In the genomic region with DNA sequence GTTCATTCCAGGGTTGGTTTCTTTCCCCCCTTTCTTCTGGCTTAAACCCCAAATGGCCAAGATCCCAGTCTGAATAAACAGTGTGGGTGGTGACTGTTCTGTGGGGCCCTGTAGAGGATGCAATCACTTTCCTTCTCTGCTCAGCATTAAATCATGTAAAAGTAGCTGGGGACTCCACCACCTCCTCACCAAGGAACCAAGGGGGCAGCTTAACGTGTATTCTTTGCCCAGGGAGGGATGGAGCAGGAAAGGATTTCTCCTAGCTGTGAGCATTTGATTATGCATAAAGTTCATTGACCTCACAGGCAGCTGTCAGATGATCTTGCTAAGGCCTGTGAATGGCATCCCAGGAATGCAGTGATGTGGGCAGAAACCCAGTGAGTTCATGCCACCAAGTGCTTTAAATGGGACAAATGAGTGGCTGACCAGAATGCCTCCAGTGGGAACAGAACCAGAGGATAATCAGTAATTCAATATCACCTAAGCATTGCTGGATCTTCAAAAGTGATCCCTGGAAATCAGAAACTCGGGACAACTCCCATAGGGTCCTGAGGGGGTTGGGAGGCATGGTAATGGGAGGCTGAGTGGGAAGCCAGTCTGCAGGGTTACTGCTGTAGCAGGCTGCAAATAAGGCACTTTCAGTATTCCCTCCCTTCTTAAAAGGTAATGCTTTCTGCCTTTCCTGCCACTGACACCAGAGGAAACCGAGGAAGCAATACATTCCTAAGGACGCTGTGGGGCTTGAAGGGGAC, we compare ENCODE assay signal across 8 mouse cellular contexts.
DNase-seq lines count a peak whose midpoint lies in the region; ATAC-seq and TF ChIP-seq lines count a peak whose summit lies in the region.

No protein-coding gene starts in this region.

- H3K27ac ChIP-seq in left cerebral cortex, adult 2 months, result peak overlapping the region; percentile 53
- peak overlapping the region; percentile 53; the same call in 1 of the 2 replicates for H3K27ac ChIP-seq in forebrain, embryonic 12.5 days

- no peaks in the 10 kb centered on the region for H3K36me3 ChIP-seq in forebrain, embryonic 12.5 days (replicated peaks)

- peaks cover 22% of the 10 kb centered on the region for H3K4me1 ChIP-seq in forebrain, embryonic 12.5 days

- WGBS in forebrain, embryonic 12.5 days, result 17% methylated on average over 4 of the region's 4 CpGs

- no peak for TF ChIP-seq CTCF in left cerebral cortex, adult 2 months (IDR thresholded peaks at IDR 0.05)

- intact Hi-C loops in left cerebral cortex, adult 2 months (cut with DNase I), result loop anchor here (2.0 kb wide), 1 partner anchor 83 kb away; no protein-coding TSS in a partner anchor
- intact Hi-C loops in left cerebral cortex, postnatal 14 days (cut with DNase I), result loop anchor here (5.0 kb wide), 1 partner anchor 82 kb away; a partner anchor contains a TSS
- intact Hi-C loops in heart, postnatal 25 days (cut with DNase I), result loop anchor here (2.0 to 5.0 kb wide), 2 partner anchors 83 to 88 kb away; no protein-coding TSS in a partner anchor
- intact Hi-C loops in left cerebral cortex, postnatal 10 days (cut with DNase I), result loop anchor here (5.0 kb wide), 1 partner anchor 82 kb away; a partner anchor contains a TSS

- no peak for DNase-seq in left cerebral cortex, adult 2 months (ENCODE audit: extremely low spot score in 1 of 2, low spot score in 2 of 2)
- no peak for DNase-seq in left cerebral cortex, postnatal 14 days (ENCODE audit: low spot score in 2 of 2)
- peak; percentile 19 for DNase-seq in heart, postnatal 25 days (ENCODE audit: low spot score)
- DNase-seq in kidney, postnatal 36 days, result peak; percentile 74 to 89
- peak; percentile 33 for DNase-seq in neural tube, embryonic 10.5 days (ENCODE audit: extremely low spot score, low spot score)
- DNase-seq in left cerebral cortex, postnatal 10 days (ENCODE audit: extremely low spot score in 1 of 2, low spot score in 2 of 2), result no peak
- DNase-seq in thymus, postnatal 0 days (ENCODE audit: low spot score), result no peak

- no peak overlapping the region for H3K4me2 ChIP-seq in forebrain, embryonic 12.5 days

- H3K9ac ChIP-seq in forebrain, embryonic 12.5 days, result no peak overlapping the region

- no peaks in the 10 kb centered on the region for H3K9me3 ChIP-seq in forebrain, embryonic 12.5 days

- ATAC-seq in forebrain, embryonic 12.5 days (ENCODE audit: low FRiP score), result peak; percentile 64; the same call in 1 of the 2 replicates

- no peaks in the 10 kb centered on the region for H3K27me3 ChIP-seq in forebrain, embryonic 12.5 days

- H3K4me3 ChIP-seq in left cerebral cortex, adult 2 months, result no peak overlapping the region
- no peak overlapping the region for H3K4me3 ChIP-seq in forebrain, embryonic 12.5 days (replicated peaks)

Comparison
In these comparisons a context has a peak if more than half of its experiments do, and no peak if none do; other contexts are left out.
1. DNase-seq: peak in heart, postnatal 25 days (single experiment), kidney, postnatal 36 days (2 of 2) and neural tube, embryonic 10.5 days (single experiment); none in left cerebral cortex, adult 2 months (0 of 2), left cerebral cortex, postnatal 14 days (0 of 2), left cerebral cortex, postnatal 10 days (0 of 2) and thymus, postnatal 0 days (single experiment).